Mouse (Mus musculus) C2C12 (cell line): ENCODE measurements around the gene Gm7544.
"Not testable (repeated sequence)": the region's sequence is repeated elsewhere in the genome, so short reads cannot be mapped to it uniquely, and the experiment has no call there.

ENCODE experiments used
- CEBPB ChIP-seq: IDR thresholded peaks from one replicate; pipeline ENCODE4 v1.6.1; 2011; ENCODE audit warnings: low read depth, mild to moderate bottlenecking, control low read depth, moderate library complexity
- CTCF ChIP-seq: IDR thresholded peaks from one replicate; pipeline ENCODE4 v1.5.1; 2011; ENCODE audit not compliant: control insufficient read depth, insufficient read depth, insufficient read length
- FOSL1 ChIP-seq: IDR thresholded peaks from one replicate; pipeline ENCODE4 v1.8.0; 2011; ENCODE audit warnings: mild to moderate bottlenecking, low read length; ENCODE audit not compliant: poor library complexity, insufficient read depth, severe bottlenecking
- MAX ChIP-seq: IDR thresholded peaks from one replicate; pipeline ENCODE4 v1.6.1; 2011; ENCODE audit warnings: mild to moderate bottlenecking, control low read depth
- MYOG ChIP-seq: IDR thresholded peaks from one replicate; pipeline ENCODE4 v1.6.1; 2011; ENCODE audit not compliant: control insufficient read depth, insufficient read length; ENCODE audit errors: extremely low read depth
- USF1 ChIP-seq: IDR thresholded peaks from one replicate; pipeline ENCODE4 v1.6.1; 2011; ENCODE audit warnings: low read depth, mild to moderate bottlenecking, control low read depth, moderate library complexity

DNA sequence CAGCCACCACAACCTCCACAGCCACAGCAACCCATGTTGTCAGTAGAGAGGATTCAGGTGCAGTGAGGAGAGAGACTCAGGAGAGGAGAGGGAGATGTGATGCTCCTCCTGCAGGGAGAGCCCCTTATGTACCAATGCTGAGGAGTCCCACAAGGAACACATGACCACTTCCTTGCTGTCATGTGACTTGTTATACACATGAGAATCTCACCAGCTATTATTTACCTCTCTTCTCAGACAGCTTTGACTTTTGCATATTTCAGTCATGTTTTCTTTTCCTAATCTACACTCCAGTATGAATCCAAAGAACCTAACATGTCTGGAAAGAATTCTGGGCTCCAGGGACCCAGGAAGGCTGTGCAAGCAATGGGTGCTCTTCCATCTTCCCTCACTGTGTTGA lies at the start of gene Gm7544:
- TF ChIP-seq MYOG, CTCF, USF1, MAX, CEBPB, FOSL1: not testable (repeated sequence)
